Mouse (Mus musculus) thymus, adult 2 months (tissue): ENCODE results near the gene 1700057G04Rik.

Experiments used
- CTCF ChIP-seq: fragments of 200-500 bp; IDR thresholded peaks from 2 replicates; pipeline ENCODE4 v1.5.1; 2012; ENCODE audit warnings: mild to moderate bottlenecking, control low read depth, low read length, moderate library complexity, borderline replicate concordance; ENCODE audit not compliant: control insufficient read depth, poor library complexity, insufficient read depth; ENCODE audit errors: extremely low read depth
- POLR2A ChIP-seq: fragments of 200-500 bp; IDR thresholded peaks from 2 replicates; pipeline ENCODE4 v1.6.1; 2012; ENCODE audit warnings: mild to moderate bottlenecking, low read length, control low read depth, moderate library complexity; ENCODE audit not compliant: control insufficient read depth, poor library complexity, insufficient read depth; ENCODE audit errors: extremely low read depth

- no peak for TF ChIP-seq POLR2A
- TF ChIP-seq CTCF: no peak
Measured at GRCm38 (mm10) chr9:92337661-92338060, 28.5 kb downstream of the 1700057G04Rik start.
